Mouse (Mus musculus) hindbrain, embryonic 10.5 days (tissue): Measurements from ENCODE around the gene Hist3h2a. TPM values are rescaled to one million over a fixed set of nuclear protein-coding genes. Genes with fewer than 3 reads are reported as not detected.
A peak's percentile ranks its signal among the peaks of the same experiment; 100 is the strongest.

ENCODE experiments used
- DNase-seq: peaks from one replicate; pipeline ENCODE4 v3.0.0-alpha.2; 2017; ENCODE audit warnings: low spot score
- H3K27ac ChIP-seq: fragments of 300-500 bp; sonication (generic); 2 replicates; pipeline ENCODE4 v1.5.1; 2016; ENCODE audit warnings: mild to moderate bottlenecking, moderate library complexity
- H3K27me3 ChIP-seq: fragments of 300-500 bp; sonication (generic); 2 replicates; pipeline ENCODE4 v1.6.1; 2016; ENCODE audit warnings: mild to moderate bottlenecking; ENCODE audit not compliant: poor library complexity, insufficient read depth, severe bottlenecking
- H3K36me3 ChIP-seq: fragments of 300-500 bp; sonication (generic); 2 replicates; pipeline ENCODE4 v1.6.1; 2016; ENCODE audit warnings: mild to moderate bottlenecking, moderate library complexity
- H3K4me1 ChIP-seq: fragments of 300-500 bp; sonication (generic); replicated peaks from 2 replicates; pipeline ENCODE4 v1.6.1; 2016; ENCODE audit warnings: mild to moderate bottlenecking
- H3K4me3 ChIP-seq: fragments of 300-500 bp; sonication (generic); 2 replicates; pipeline ENCODE4 v1.5.1; 2016; ENCODE audit warnings: mild to moderate bottlenecking, moderate library complexity
- H3K9me3 ChIP-seq: fragments of 300-500 bp; sonication (generic); 2 replicates; pipeline ENCODE4 v1.6.1; 2016; ENCODE audit warnings: mild to moderate bottlenecking, moderate library complexity
- WGBS: fragments of 180-500 bp; shearing (Covaris S2); methylation state at CpG from one replicate; pipeline ENCODE4 v1.1.7; 2016; 5-methylcytosine and 5-hydroxymethylcytosine counted together
- polyA plus RNA-seq: library from polyadenylated mRNA; unstranded; fragments of >200 nt; fragmentation: Nextera tagmentation; extraction: Ambion mirVana; gene quantifications from 2 replicates; pipeline ENCODE4 v1.2.1, GENCODE M21; 2016

Gene Hist3h2a
- 25.4 and 49.0 TPM in 2 replicates for polyA plus RNA-seq

DNA sequence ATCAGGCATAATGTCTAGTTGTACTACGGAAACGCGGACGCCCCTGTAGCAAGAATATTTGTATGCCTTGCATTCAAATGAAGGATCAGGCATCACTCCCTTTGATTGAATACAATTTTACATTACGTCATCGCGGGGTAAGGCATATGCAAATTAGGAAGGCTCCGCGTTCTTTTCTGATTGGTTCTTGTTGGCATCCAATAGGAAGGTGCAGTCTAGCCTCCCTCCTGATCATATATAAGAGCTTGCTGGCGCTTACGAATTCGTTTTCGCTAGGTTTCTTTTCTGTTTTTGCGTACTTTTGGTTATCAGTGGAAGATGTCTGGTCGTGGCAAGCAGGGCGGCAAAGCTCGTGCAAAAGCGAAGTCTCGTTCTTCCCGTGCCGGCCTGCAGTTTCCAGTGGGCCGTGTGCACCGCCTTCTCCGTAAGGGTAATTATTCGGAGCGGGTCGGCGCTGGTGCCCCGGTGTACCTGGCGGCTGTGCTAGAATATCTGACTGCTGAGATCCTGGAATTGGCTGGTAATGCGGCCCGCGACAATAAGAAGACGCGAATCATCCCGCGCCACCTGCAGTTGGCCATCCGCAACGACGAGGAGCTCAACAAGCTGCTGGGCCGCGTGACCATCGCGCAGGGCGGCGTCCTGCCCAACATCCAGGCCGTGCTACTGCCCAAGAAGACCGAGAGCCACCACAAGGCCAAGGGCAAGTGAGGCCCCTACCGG is at the start of gene Hist3h2a, which contains the start of gene Trim17:
Gene Hist3h2a, plus strand, starts transcription at position 266 of the 723 bp plus-strand sequence.
Gene Trim17, plus strand, starts transcription at position 266 of the 723 bp plus-strand sequence.
- Histone ChIP-seq H3K36me3 (peaks cover 15% of the 10 kb centered on the region), H3K27ac (peak within 1 kb of the TSS; percentile 97), H3K4me1 (peaks cover 47% of the 10 kb centered on the region), H3K9me3 (no peaks in the 10 kb centered on the region), H3K27me3 (peaks cover 9% of the 10 kb centered on the region), H3K4me3 (peak within 1 kb of the TSS; percentile 89)
- DNase-seq = peak; percentile 86
- under 1% methylated on average over 49 of the region's 49 CpGs for WGBS

DNA sequence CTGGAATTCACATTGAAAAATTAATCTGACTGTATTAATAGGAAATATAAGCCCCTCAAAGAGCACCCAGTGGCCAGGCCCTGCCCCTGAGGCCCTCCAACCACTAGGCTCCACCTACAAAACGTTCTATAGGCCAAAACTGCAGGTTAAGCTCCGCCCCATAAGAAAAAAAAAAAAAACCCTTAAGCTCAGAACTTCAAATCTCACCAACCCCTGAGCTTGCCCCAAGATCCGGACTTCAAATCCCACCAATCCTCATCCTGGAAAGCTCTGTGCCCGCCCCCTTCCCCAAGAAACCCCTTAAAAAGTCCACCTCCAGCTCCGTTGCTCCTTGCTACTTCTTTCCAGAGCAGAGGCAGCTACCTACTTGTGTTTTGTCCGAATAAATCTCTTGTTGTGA is 49.6 kb upstream of the Hist3h2a start:
- Histone ChIP-seq H3K4me1 (peaks cover 13% of the 10 kb centered on the region), H3K9me3 (no peaks in the 10 kb centered on the region), H3K27ac (no peak overlapping the region), H3K36me3 (peaks cover 27% of the 10 kb centered on the region), H3K27me3 (no peaks in the 10 kb centered on the region), H3K4me3 (no peak overlapping the region)
- peak; percentile 12 for DNase-seq
- 43% methylated on average over 6 of the region's 6 CpGs for WGBS

DNA sequence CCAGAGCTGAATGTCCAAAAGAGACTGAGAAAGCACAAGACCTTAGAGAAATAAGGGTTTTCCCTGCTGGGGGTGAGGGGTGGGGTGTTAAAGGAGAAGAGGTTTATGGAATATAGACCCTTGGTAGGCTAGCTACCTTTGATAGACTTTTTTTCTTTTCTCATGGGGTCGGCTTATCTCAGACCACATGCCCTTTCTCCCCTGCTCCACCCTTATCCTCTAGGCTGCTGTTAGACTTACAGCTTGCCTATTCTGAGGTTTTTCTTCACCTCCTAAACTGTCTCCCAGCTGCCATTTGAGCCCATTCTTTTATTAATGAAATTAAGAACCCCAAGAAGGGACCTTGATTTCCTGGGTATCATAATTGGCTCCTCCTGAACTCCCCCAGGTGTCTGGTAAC is 40.7 kb upstream of the Hist3h2a start:
- H3K4me3 ChIP-seq = peak overlapping the region; percentile 48; the same call in 1 of the 2 replicates
- H3K27ac ChIP-seq = peak overlapping the region; percentile 84
- no peak for DNase-seq
- WGBS = 54% methylated on average over 1 of the region's 1 CpGs
- H3K9me3 ChIP-seq = no peaks in the 10 kb centered on the region
- peaks cover 10% of the 10 kb centered on the region for H3K4me1 ChIP-seq
- no peaks in the 10 kb centered on the region for H3K36me3 ChIP-seq
- peaks cover 2% of the 10 kb centered on the region; the same call in 1 of the 2 replicates for H3K27me3 ChIP-seq

- Histone ChIP-seq H3K27me3 (peaks cover 2% of the 10 kb centered on the region; the same call in 1 of the 2 replicates), H3K9me3 (no peaks in the 10 kb centered on the region), H3K36me3 (no peaks in the 10 kb centered on the region), H3K27ac (peak overlapping the region; percentile 84), H3K4me1 (peaks cover 10% of the 10 kb centered on the region), H3K4me3 (peak overlapping the region; percentile 48)
- peak; percentile 40 for DNase-seq
- 17% methylated on average over 17 of the region's 17 CpGs for WGBS
Measured at GRCm38 (mm10) chr11:58914461-58915028, 39.9 kb upstream of the Hist3h2a start.

- Histone ChIP-seq H3K36me3 (no peaks in the 10 kb centered on the region), H3K27me3 (peaks cover 2% of the 10 kb centered on the region; the same call in 1 of the 2 replicates), H3K9me3 (no peaks in the 10 kb centered on the region), H3K4me1 (peaks cover 10% of the 10 kb centered on the region), H3K27ac (no peak overlapping the region), H3K4me3 (no peak overlapping the region)
- peak; percentile 36 for DNase-seq
- WGBS = 56% methylated on average over 14 of the region's 14 CpGs
Measured at GRCm38 (mm10) chr11:58916879-58917744, 37.4 kb upstream of the Hist3h2a start.

DNA sequence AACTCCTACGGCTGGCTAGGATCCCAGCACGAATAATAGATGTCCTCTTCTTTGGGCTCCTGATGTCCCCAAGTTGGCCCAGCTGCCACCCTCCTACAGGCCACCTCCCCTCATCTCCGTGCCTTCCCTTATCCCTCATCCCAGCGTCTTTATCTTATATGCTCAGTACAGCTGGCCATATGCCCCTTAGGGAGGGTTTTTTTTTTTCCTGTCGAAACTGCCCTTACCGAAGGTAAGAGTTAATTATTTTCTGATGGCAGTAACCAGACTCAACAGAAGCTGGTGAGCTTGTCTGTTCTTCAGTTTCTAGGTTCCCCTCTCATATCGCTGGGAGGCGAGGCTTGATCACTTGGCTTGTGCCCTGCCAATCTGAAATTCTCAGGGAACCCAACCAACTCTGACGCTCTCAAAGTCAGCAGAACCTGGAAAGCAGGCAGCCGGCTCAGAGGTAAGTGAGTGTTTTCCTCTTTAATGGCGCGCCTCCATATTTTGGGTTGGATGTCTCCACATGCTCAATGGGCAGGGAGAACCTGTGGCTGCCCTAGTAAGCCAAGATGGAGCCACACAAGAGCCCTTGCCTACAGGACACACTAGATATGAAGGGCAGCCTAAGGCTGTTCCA is 36.6 kb upstream of the Hist3h2a start, which contains the start of gene Btnl10:
Gene Btnl10, plus strand, starts transcription at position 164 of the 622 bp plus-strand sequence.
- no peak within 1 kb of the TSS for H3K27ac ChIP-seq
- no peaks in the 10 kb centered on the region for H3K9me3 ChIP-seq
- H3K4me3 ChIP-seq = no peak within 1 kb of the TSS
- H3K27me3 ChIP-seq = peaks cover 2% of the 10 kb centered on the region; the same call in 1 of the 2 replicates
- H3K36me3 ChIP-seq = no peaks in the 10 kb centered on the region
- DNase-seq = no peak
- 87% methylated on average over 12 of the region's 12 CpGs for WGBS
- H3K4me1 ChIP-seq = peaks cover 10% of the 10 kb centered on the region

GRCm38 (mm10) chr11:58918759-58919158 is 35.7 kb upstream of the Hist3h2a start:
- Histone ChIP-seq H3K27ac (no peak overlapping the region), H3K4me1 (peaks cover 10% of the 10 kb centered on the region), H3K36me3 (no peaks in the 10 kb centered on the region), H3K9me3 (no peaks in the 10 kb centered on the region), H3K4me3 (no peak overlapping the region), H3K27me3 (peaks cover 2% of the 10 kb centered on the region; the same call in 1 of the 2 replicates)
- DNase-seq = no peak
- 78% methylated on average over 5 of the region's 5 CpGs for WGBS

GRCm38 (mm10) chr11:58922420-58922819 is 32.1 kb upstream of the Hist3h2a start:
- Histone ChIP-seq H3K4me3 (no peak overlapping the region), H3K27ac (no peak overlapping the region), H3K36me3 (no peaks in the 10 kb centered on the region), H3K4me1 (no peaks in the 10 kb centered on the region), H3K27me3 (no peaks in the 10 kb centered on the region), H3K9me3 (no peaks in the 10 kb centered on the region)
- 86% methylated on average over 9 of the region's 9 CpGs for WGBS
- DNase-seq = no peak

DNA sequence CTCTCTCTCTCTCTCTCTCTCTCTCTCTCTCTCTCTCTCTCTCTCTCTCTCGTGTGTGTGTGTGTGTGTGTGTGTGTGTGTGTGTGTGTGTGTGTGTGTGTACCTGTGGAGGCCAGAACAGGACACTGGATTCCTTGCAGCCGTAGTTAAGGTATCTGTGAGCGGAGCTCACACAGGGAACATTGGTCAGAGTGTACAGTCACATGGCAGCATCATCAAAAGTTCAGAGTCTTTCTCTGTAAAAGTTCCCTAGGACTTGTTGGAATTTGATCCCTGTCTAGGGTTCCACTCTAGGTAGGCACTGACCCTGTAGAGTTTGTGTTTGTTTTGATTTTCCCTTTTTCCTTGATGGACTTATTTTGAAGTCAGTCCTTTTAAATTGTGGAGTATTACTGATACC is 27.8 kb upstream of the Hist3h2a start:
- H3K27me3 ChIP-seq = no peaks in the 10 kb centered on the region
- H3K9me3 ChIP-seq = no peaks in the 10 kb centered on the region
- no peak for DNase-seq
- WGBS = 73% methylated on average over 3 of the region's 3 CpGs
- peaks cover 9% of the 10 kb centered on the region; the same call in 1 of the 2 replicates for H3K4me1 ChIP-seq
- peaks cover 11% of the 10 kb centered on the region for H3K36me3 ChIP-seq
- H3K27ac ChIP-seq = no peak overlapping the region
- H3K4me3 ChIP-seq = no peak overlapping the region

GRCm38 (mm10) chr11:58927053-58927452 is 27.4 kb upstream of the Hist3h2a start:
- Histone ChIP-seq H3K9me3 (no peaks in the 10 kb centered on the region), H3K4me1 (peaks cover 9% of the 10 kb centered on the region; the same call in 1 of the 2 replicates), H3K4me3 (no peak overlapping the region), H3K36me3 (peaks cover 15% of the 10 kb centered on the region), H3K27me3 (no peaks in the 10 kb centered on the region), H3K27ac (no peak overlapping the region)
- WGBS = 81% methylated on average over 2 of the region's 2 CpGs
- no peak for DNase-seq

DNA sequence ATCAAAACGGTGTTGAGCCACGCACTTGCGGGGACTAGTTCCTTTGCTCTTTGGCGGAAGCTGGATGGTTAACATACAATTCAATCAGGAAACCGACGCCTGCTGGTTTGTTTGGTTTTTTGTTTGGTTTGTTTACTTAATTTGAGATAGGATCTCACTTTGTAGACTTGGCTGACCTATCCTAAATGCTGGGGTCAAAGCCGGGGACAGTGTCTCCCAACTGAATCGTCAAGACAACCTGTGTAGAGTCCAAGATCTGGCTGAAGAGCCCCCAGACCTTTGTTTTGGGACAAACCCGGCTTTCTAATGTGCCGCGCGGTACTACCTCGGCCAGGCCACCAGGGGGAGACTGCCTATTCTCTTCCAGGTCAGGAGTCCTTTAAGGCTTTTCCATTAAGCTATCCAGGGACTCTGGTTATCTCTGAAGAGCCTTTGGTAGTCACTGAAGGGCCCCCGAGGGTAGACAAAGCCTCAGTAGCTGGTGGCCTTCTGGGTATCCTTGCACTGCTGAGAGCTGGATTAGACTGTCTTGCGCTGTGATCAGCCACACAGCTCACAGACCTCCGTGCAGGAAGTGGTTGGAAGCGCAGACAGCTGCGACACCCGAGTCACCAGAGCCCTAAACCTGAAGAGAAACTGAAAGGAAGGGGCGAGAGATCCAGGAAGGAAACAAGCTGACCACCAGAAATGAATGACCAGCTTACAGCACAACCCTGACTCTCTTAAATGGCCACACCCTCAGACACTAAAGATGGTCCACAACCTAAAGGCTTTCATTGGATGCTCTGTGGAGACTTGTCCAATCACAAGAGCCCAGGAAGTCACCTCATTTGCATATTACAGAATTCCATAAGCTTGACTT is 26.5 kb upstream of the Hist3h2a start:
- H3K27me3 ChIP-seq = no peaks in the 10 kb centered on the region
- 40% methylated on average over 20 of the region's 20 CpGs for WGBS
- DNase-seq = peak; percentile 83
- H3K4me3 ChIP-seq = peak overlapping the region; percentile 31
- H3K27ac ChIP-seq = peak overlapping the region; percentile 80
- peaks cover 9% of the 10 kb centered on the region; the same call in 1 of the 2 replicates for H3K4me1 ChIP-seq
- H3K36me3 ChIP-seq = peaks cover 25% of the 10 kb centered on the region
- no peaks in the 10 kb centered on the region for H3K9me3 ChIP-seq
